Mouse (Mus musculus) thymus, postnatal 36 days (tissue): Measurements from ENCODE around the gene Wnk1.

Source experiments
- DNase-seq, 2 experiments: peaks; one replicate each; pipeline ENCODE4 v3.0.0; 2022; ENCODE audit warnings: mixed read lengths in 2 of 2

Wnk1 gene

GRCm38 (mm10) chr6:120039668-120040556 lies 1.4 kb upstream of the Wnk1 start:
- DNase-seq, result peak; percentile 88 to 91

GRCm38 (mm10) chr6:120039256-120039563 lies 738 bp upstream of the Wnk1 start:
- peak; percentile 47 to 64 for DNase-seq

- DNase-seq, result peak; percentile 80 to 88
Measured at GRCm38 (mm10) chr6:120037636-120038365, 671 bp downstream of the Wnk1 start.

GRCm38 (mm10) chr6:120037004-120037635 lies 1.4 kb downstream of the Wnk1 start:
- peak; percentile 70 to 78 for DNase-seq

- DNase-seq, result no peak
Measured at GRCm38 (mm10) chr6:120024577-120024976, 13.9 kb downstream of the Wnk1 start.

- DNase-seq, result no peak
Measured at GRCm38 (mm10) chr6:120023746-120024145, 14.7 kb downstream of the Wnk1 start.

GRCm38 (mm10) chr6:120022042-120022441 lies 16.4 kb downstream of the Wnk1 start:
- no peak for DNase-seq

GRCm38 (mm10) chr6:120019697-120020096 lies 18.8 kb downstream of the Wnk1 start:
- DNase-seq, result no peak

GRCm38 (mm10) chr6:120013125-120013524 lies 25.3 kb downstream of the Wnk1 start:
- no peak for DNase-seq

GRCm38 (mm10) chr6:120011440-120011839 lies 27.0 kb downstream of the Wnk1 start:
- no peak for DNase-seq

GRCm38 (mm10) chr6:120011001-120011400 lies 27.5 kb downstream of the Wnk1 start:
- no peak for DNase-seq

GRCm38 (mm10) chr6:120010535-120010934 lies 27.9 kb downstream of the Wnk1 start:
- DNase-seq, result no peak

- DNase-seq, result no peak
Measured at GRCm38 (mm10) chr6:120001718-120002117, 36.8 kb downstream of the Wnk1 start.

- DNase-seq, result no peak
Measured at GRCm38 (mm10) chr6:119996480-119996879, 42.0 kb downstream of the Wnk1 start.

- DNase-seq, result no peak
Measured at GRCm38 (mm10) chr6:119924235-119925005, 114.1 kb downstream of the Wnk1 start.

- DNase-seq, result no peak
Measured at GRCm38 (mm10) chr6:119922544-119922943, 115.9 kb downstream of the Wnk1 start.

- DNase-seq, result no peak
Measured at GRCm38 (mm10) chr6:119922136-119922535, 116.3 kb downstream of the Wnk1 start.

- DNase-seq, result peak; percentile 60 to 72
Measured at GRCm38 (mm10) chr6:119918561-119919181, 119.8 kb downstream of the Wnk1 start.

- DNase-seq, result no peak
Measured at GRCm38 (mm10) chr6:119915710-119916109, 122.8 kb downstream of the Wnk1 start.

GRCm38 (mm10) chr6:119912046-119912445 lies 126.4 kb downstream of the Wnk1 start:
- DNase-seq, result no peak

GRCm38 (mm10) chr6:119905461-119905860 lies 133.0 kb downstream of the Wnk1 start:
- DNase-seq, result no peak

GRCm38 (mm10) chr6:119903081-119903789 lies 135.2 kb downstream of the Wnk1 start:
- DNase-seq, result no peak
